Mouse (Mus musculus) cerebellum, postnatal 10 days (tissue): ENCODE data around the gene Ndufa4l2.

Source experiments
- DNase-seq, 2 experiments: peaks; one replicate each; pipeline ENCODE4 v3.0.0; 2021; ENCODE audit warnings: mixed read lengths in 2 of 2

The Ndufa4l2 gene

DNA sequence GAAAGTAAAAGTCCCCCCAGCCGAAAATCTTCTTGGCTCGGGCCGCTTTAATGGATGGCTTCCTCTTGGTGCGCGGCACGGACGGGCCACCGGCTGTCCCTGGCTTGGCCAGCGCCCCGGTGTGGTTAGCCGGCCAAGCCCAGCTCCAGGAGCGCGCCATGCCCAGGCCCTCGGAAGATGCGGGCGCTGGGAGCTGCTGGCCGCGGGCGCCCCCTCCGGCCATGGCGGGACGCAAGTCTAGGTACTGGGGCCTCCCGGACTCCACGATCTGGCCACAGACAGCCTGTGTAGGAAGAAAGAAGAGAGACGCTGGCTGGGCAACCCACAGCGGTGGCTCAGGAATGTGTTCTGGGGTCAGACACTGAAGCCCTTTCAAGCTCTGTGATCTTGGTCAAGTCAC, 11.9 kb downstream of the Ndufa4l2 start:
- DNase-seq: peak; percentile 84 to 88

DNA sequence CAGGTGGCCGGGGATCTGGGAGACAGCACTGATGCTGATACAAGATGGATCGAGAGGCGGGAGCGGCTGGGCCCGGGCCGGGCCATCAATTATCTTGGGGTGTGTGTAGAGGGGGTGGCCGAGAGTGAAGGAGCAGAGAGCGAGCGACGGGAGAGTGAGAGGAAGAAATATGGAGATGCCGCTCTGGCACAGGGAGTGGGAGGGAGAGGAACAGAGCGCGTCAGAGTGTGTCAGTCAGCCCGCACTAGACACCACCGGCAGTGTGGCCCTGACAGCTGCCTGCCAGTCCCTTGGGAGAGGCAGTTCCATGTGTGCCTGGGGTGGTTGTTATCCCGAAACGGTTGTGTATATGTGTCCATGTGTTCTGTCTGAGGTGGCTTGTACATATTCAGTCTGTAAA, 12.7 kb downstream of the Ndufa4l2 start:
- peak; percentile 54 to 57 for DNase-seq

DNA sequence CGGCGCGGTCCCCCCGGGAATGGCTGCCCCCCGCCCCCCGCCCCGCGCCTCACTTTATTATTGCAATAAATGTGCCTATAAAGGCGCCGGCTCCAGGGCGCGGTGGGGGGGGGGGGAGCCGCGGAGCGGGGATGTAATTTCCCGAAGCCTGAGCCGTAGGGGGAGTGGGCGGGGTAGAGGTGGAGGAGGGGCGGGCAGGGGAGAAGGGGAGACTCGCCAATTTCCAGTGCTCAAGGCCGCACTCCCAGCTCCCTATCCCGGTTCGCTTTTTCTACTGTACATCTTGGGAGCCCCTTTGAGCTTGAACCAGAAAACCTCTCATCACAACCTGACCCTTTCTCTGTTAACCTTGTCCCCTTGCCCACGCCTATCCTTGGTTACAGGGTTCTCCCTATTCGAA, 16.2 kb downstream of the Ndufa4l2 start:
- DNase-seq: peak; percentile 55

DNA sequence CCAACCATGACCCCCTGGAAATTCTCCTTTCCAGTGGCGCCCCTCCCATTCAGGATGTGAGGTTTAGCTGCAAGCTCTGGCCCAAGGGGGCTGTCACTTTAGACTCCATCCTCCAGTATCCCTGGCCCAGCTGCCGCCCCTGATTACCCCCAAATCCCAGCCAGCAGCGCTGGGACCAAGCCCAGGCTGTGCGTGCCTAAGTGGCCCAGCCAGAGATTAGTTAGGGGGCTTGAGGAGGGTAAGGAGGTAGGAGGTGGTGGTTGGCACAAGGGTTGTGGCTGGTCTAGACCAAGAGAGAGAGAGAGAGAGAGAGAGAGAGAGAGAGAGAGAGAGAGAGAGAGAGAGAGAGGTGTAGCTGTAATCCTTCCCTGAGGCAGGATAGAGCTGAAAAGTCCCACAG, 16.8 kb downstream of the Ndufa4l2 start:
- DNase-seq: peak; percentile 48 to 53

GRCm38 (mm10) chr10:127534036-127534928, 19.5 kb downstream of the Ndufa4l2 start, which contains the start of gene Nxph4:
TSS of gene Nxph4 (minus strand) at chr10:127534559.
- peak; percentile 77 to 78 for DNase-seq

GRCm38 (mm10) chr10:127534929-127535384, 20.2 kb downstream of the Ndufa4l2 start:
- DNase-seq: peak; percentile 51 to 57

GRCm38 (mm10) chr10:127536586-127537314, 22.0 kb downstream of the Ndufa4l2 start:
- DNase-seq: peak; percentile 85 to 86

DNA sequence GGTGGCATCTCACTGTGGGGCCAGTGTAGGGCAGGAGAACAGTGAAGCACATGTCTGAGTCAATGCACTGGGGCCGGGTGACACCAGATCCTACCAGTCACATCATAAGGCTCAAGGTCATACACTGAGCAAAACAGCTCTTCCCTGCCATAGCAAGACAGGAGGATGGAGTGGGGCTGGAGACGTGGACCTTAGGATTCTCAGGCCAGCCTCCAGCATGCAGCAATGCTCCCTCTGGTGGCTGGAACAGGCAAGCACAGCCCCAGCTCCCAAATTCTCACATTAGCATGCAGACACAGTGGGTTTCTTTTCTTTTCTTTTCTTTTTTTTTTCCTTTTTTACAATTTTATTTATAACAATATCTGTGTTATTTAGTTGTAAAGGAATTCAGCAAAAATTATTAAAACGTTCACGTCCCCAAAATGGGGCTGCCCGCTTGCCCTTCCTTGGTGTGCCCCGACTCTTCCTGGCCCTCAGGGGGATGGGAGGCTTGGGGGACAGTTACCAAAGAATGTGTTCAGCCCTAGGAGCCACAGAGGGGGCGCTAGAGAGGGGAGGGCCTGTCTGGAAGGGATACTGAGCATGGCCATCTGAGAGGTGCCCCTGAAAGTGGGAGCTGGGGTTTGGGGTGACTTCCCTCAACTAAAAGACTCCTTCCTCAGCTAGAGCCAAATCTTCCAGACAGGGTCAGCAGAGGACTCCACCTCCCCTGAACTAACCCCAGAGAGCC, 23.3 kb downstream of the Ndufa4l2 start:
- peak; percentile 93 to 95 for DNase-seq

GRCm38 (mm10) chr10:127541510-127541909, 26.7 kb downstream of the Ndufa4l2 start:
- DNase-seq: no peak

GRCm38 (mm10) chr10:127542084-127542483, 27.3 kb downstream of the Ndufa4l2 start:
- DNase-seq: peak; percentile 80 to 81

DNA sequence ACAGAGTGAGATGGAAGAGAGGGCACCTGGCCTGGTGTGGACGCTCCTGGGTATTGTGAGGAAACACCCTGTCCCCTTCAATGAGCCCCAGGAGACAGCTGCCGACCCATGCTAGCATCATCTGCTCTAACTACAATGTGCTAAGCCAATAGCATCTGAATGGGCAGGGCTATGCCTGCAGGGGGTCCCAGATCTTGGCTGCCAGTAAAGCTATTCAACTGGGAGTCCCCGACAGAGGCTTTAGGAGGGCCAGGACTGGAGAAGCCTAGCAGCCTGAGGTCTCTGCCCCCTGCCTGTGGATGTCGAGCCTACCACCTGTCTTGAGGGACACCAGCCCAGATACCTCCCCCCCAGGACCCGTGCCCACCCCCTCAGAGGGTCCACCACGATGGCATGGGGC, 28.0 kb downstream of the Ndufa4l2 start:
- DNase-seq: peak; percentile 72 to 79

GRCm38 (mm10) chr10:127543916-127544315, 29.1 kb downstream of the Ndufa4l2 start:
- no peak for DNase-seq

DNA sequence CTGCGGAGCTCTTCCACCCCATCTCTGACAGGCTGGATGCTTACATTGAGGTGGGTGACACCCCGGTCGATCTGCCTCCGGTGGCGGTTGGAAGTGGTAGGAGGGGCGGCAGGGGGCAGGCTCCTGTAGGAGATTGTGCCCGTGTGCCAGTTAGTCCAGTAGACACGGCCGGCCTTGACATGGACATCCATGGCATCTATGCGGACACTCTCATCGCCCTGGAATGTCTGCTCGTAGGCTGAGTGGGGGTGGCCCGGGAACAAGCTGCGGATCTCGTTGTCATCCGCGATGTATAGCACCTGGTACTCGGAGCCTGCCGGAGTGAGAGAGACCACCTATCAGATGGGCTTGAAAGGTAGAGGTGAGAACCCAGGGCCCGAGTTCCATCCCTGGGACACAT, 29.6 kb downstream of the Ndufa4l2 start:
- DNase-seq: no peak

DNA sequence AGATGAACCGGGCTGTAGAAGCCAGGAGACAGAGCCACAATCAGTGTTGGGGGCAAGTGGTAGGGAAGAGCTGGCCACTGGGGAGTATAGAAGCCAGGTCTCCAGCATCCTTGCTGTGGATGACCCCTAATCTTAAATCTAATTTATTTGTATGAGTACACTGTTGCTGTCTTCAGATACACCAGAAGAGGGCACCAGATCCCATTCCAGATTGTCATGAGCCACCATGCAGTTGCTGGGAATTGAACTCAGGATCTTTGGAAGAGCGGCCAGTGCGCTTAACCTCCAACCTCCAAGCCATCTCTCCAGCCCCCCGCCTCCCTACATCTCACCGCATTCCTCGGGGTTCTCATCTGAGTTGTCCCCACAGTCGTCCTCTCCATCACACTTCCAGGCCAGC, 31.7 kb downstream of the Ndufa4l2 start:
- DNase-seq: peak in 1 of 2 experiments; percentile 57

DNA sequence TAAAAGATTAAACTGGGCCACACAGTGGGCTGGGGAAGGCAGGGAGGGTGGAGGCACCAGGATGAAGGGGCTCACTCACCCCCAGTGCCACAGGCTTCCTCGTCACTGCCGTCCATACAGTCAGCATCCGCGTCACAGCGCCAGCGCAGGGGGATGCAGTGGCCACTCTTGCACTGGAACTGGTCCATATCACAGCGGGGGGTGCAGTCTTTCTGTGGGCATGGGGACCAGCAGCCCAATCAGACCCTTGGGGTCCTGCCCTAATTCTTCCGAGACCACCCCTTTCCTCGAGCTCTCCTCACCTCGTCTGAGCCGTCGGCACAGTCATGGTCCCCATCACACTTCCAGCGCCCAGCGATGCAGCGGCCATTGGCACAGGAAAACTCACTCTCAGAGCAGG, 33.5 kb downstream of the Ndufa4l2 start:
- peak; percentile 54 to 61 for DNase-seq

GRCm38 (mm10) chr10:127549892-127550291, 35.1 kb downstream of the Ndufa4l2 start:
- no peak for DNase-seq

GRCm38 (mm10) chr10:127555703-127556102, 40.9 kb downstream of the Ndufa4l2 start:
- DNase-seq: peak; percentile 81 to 86

DNA sequence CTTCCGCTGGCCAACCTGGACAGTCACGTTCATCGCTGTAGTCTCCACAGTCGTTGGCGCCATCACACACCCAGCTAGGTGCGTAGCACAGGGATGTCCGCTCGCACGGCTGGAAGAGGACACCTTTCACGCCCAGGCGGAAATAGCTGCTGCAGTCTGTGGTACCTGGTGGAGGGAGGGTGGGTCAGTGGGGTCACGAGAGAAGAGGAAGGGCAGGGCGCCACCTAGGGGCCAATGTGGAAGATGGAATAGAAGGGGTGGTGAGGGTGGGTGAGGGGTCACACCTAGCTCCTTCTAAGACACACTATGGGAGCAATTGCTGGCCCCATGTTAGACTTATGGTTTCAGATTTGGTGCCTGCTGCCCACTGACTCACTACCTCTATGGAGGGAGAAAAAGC, 42.6 kb downstream of the Ndufa4l2 start:
- DNase-seq: peak; percentile 52 to 63

GRCm38 (mm10) chr10:127561145-127561544, 46.4 kb downstream of the Ndufa4l2 start:
- no peak for DNase-seq

DNA sequence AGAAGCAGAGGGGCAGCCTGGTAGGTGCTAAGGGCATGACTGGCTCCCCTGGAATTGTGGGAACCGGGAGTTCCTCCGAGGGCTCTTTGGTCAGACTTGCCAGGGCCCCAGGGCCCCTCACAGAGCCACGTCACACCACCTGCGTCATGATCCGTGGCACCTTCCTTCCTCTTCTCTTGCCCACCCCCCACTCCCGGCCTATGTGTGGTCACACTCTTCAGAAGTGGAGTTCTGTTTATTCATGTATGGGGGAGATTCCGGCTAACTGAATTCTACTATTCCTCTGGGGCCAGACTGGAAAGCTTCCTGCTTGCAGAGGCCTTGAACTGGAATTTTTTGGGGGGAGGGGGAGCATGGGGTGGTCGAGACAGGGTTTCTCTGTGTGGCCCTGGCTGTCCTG, 49.1 kb downstream of the Ndufa4l2 start:
- DNase-seq: no peak

DNA sequence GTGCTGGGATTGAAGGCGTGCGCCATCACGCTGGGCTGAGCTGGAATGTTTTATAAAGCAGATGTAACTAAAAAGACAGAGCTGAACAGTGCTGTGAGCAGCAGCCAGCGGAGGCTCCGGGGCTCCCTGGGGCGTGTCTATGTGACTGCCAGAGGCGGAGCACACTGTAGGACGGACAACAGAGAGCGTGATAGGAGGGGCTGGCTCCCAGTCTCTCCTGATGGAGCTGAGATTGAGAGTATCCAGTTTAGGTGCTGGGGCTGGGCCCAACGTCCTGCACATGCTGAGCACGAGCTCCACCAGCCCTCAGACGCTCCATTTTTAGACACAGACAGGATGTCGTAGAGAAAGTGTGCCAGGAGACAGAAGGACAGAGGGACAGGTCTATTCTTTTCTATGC, 49.5 kb downstream of the Ndufa4l2 start:
- no peak for DNase-seq
